Mouse (Mus musculus) ovary, postnatal 14 days (tissue): Measurements from ENCODE around the gene Kcnk3.

Source experiments
- DNase-seq: peaks from one replicate; pipeline ENCODE4 v3.0.0; 2022; ENCODE audit warnings: low spot score

Gene Kcnk3

DNA sequence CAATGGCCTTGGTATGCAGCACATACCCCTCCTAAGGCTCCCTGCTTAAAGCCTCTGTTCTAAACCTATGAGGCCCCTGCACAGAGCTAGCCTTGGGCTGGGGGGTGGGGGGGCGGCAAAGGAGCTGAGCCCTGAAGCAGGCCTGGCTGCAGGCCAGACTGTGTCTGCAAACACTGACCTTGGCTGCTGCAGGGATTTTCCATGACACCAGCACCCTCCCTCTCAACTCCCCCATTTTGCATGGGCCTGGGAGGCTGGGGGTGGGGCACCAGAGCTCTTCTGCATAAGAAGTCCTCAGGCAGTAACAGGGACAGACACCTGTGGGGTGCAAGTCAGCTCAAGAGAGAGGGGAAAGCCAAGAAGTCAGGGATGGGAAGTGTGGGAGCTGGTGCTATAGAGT lies 26.3 kb downstream of the Kcnk3 start:
- peak; percentile 54 for DNase-seq

DNA sequence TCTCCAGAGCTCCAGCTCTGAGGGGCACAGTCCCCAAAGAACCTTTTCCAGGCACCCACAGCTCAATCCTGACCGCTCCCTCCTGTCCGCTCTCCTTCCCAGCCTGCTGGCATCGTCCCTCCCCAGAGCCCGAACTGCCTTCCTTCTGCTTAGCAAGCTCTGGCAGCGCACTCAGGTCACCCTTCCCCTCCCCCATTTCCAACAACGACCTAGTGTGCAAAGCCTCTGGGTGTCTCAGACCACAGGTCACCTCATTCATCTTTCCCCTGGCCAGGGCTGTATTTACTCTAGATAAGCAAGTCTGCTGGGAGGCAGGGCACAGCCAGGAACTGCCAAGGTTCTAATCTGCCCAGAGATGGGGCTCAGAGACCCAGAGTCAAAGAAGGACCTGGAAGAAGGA lies 27.4 kb downstream of the Kcnk3 start:
- no peak for DNase-seq

DNA sequence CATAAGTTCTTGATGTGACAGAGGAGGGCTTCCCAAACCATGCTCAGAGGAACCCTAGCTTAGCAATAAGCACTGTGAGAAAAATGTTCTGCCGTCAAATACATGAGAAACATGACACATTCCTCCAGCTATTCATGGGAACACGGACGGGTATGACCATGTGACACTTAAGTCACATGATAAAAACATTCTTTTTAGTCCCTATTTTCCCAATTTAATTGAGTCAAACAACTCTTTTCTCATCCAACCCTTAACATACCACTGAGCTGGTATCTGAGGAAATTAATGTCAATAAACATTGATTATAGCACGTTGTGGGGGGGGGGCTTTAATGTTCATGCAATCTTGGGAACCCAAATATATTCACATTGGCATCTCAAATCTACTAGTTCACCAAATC lies 27.8 kb downstream of the Kcnk3 start:
- no peak for DNase-seq

DNA sequence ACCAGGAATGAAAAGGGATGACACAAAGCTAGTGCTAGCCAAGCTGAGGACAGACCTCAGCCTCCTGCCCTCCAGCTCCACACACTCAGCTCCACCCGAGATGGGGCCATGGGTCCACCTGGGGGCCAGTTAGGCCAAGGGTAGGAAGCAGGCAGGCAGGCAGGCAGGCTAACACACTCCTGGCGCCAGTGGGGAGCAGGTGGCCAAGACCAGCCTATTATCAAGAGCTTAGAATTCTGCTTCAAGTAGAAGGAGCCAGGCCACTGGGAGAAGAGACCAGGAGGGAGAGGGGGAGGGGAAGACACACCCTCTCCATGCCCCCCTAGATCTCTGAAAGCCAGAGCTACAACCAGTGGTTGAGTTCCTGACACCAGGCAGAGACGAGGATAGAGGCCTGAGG lies 28.7 kb downstream of the Kcnk3 start:
- DNase-seq = no peak

DNA sequence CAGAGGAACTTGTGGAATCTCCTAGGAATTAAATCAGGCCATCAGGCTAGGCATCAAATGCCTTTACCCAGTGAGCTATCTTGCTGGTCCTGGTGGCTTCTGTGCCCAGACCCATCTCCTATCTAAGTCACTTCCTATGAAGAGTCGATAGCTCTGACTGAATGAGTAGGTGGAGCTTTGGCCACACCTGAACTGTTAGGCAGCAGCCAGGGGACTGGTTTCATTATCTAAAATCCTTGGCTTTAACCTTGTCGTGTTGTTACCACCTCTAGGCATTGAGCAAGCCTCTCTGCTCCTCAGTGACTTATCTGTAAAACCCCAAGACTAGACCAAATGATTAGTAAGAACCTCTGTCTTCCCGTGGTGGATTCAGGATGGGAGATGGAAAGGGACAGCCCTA lies 29.4 kb downstream of the Kcnk3 start:
- DNase-seq = no peak

DNA sequence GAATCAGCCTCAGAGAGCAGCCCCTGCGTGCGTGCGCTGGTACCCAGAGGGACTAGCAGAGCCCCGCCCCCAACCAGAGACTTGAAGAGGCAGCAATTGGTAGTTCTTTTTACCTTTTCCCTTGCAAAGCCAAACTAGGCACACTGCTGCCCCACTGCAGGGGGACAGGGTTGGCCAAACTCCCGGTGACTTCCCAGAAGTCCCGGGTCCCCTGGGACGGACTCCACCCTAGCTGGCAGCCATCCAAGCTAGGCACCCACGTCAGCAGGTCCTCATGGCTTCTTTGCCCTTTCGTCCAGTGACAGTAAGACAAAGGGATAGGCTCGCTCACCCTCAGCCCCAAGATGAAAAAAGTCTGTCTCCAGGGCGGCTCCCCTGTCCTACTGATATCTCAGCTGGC lies 29.9 kb downstream of the Kcnk3 start:
- DNase-seq = no peak

DNA sequence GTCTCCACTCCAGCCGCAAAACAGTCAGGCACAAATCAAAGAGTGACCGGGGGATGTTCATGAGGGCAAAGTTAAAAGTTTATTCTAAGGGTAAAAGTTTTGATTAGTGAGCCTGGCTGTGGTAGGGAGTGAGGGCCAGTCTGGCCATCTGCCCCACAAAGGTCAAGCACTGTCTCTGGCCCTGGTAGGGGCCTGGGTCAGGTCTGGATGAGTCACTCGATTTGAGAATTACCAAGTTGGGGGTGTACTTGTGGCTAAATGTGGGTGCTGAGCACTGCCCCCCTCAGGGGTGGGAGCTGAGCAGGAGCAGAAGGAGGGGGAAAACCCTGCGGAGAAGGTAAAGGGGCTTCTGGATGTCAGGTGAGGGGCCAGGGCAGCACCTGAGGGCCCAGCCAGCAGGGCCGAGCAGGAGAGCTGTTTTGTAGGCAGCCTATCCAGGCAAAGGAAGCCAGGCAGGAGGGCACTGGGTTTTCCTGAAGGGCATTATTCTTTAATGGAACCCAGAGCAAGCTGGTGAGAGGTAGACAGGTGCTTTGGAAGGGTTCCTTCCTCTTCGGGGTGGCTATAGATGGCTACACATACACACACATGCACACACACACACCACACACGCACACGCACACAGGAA lies 30.5 kb downstream of the Kcnk3 start:
- DNase-seq = no peak

DNA sequence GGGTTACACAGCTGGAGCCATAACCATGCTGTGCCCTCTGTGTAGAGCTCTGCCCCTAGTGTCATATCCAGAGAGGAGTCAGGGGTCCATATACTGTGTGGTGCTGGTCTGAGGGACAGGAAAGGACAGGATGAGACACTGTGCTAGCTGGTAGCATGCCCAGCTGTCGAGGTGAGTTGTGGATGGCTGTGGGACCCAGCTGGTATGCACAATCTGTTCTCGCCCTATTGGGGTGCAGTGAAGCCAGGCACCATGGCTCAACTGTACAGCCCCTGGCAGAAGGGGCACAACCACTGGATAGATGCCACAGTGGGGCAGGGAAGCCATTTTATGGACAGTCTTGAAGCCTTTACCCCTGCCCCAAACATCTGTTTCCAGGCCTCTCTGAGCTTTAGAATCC lies 31.2 kb downstream of the Kcnk3 start:
- DNase-seq = no peak

DNA sequence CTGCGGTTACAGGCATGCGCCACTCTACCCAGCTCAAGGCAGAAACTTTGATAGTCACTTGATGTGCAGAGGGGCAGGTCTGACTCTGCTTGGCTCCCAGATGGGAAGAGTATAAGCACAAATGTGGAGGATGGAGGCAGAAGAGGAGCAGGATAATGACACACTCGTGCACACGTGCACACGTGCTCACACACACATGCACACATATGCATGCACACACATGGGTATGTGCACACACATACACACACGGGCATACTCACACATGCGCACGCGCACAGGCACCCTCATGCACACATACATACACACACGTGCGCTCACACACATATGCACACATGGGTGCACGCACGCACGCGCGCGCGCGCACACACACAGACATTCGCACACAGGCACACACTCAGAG lies 32.6 kb downstream of the Kcnk3 start:
- no peak for DNase-seq

DNA sequence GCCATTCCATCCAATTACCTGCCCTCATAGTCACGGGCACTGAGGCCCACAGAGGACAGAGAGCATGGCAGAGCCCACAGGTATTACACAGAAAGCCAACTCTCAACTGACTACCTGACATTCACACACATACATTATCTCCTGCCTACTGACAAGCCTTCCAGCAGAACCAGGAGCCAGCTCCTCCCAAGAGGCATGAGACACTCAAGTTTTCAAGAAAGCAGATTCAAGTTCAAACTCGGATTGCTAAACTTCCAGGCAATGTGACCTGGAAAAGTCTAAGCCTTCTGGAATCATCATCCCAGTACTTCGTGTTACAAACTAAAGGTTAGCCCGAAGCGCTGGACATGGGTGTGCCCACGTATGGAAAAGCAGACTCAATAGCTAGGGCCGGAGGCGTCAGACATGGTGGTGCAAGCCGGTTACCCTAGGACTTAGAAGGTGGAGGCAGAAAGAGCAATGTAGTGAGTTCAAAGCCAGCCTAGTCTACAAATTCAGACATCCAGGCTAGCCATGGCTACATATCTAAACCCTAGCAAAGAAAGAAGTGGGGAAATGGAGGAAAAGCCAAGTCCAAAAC lies 33.3 kb downstream of the Kcnk3 start:
- no peak for DNase-seq

DNA sequence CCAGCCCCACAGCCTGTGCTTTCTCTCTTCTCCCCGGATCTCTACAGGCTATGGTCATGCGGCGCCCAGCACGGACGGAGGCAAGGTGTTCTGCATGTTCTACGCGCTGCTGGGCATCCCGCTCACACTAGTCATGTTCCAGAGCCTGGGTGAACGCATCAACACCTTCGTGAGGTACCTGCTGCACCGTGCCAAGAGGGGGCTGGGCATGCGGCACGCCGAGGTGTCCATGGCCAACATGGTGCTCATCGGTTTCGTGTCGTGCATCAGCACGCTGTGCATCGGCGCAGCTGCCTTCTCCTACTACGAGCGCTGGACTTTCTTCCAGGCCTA lies 33.8 kb downstream of the Kcnk3 start:
- no peak for DNase-seq

DNA sequence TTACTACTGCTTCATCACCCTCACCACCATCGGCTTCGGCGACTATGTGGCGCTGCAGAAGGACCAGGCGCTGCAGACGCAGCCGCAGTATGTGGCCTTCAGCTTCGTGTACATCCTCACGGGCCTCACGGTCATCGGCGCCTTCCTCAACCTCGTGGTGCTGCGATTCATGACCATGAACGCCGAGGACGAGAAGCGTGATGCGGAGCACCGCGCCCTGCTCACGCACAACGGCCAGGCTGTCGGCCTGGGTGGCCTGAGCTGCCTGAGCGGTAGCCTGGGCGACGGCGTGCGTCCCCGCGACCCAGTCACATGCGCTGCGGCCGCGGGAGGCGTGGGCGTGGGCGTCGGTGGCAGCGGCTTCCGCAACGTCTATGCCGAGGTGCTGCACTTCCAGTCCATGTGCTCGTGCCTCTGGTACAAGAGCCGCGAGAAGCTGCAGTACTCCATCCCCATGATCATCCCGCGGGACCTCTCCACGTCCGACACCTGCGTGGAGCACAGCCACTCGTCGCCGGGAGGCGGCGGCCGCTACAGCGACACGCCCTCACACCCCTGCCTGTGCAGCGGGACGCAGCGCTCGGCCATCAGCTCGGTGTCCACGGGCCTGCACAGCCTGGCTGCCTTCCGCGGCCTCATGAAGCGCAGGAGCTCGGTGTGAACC lies 34.3 kb downstream of the Kcnk3 start:
- DNase-seq = no peak

DNA sequence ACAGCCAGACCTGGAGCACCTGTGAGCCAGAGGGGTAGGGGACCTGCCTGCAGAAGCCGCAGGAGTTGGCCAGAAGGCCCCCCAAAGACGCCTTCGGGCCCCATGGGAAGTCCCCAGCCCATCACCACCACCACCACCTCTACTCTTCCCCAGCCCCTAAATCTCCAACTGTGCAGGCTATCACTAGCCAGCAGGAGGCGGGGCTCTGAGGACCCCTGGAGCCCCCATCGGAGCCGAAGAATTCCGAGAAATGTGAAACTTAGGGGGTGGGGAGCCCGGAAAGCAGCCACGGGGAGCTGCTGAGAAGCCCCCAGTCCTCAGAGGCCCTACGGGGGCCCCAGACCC lies 34.8 kb downstream of the Kcnk3 start:
- DNase-seq = no peak

DNA sequence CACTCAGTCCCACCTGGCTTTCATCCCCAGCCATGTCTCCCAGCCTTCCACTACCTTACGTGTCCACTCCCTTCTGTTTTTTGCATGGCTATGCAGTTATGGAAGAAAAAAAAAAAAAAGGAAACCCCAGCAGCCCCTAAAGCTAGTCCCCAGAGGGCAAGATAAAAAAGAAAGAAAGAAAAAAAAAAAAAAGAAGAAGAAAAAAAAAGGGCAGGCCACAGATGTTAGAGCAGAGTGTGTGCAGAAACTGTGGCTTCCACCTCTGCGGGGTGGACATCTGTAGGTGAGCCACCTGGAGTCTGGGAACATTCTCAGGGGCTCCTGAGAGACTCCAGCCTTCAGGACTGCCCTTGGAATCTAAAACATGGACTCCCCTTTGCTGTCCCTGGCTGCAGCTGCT lies 35.4 kb downstream of the Kcnk3 start:
- DNase-seq = no peak

DNA sequence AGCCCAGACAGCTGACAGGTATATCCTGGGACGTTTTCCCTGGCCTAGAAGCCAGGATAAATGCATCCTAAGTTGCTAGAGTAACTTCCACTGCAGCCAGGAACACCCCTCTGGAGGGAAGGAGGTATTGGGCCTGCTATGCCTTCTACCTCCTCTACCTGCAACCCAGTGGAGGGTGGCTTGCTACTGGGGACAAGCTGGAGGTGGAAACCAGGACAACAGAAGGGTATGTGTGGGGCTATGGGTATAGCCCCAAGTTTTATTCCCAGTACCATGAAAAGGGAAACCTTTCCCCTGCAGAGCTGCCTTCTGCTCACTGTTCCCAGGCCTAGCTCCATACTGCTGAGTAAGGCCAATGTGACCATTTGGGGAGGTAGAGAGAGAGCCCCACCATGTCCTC lies 36.3 kb downstream of the Kcnk3 start:
- DNase-seq = no peak

DNA sequence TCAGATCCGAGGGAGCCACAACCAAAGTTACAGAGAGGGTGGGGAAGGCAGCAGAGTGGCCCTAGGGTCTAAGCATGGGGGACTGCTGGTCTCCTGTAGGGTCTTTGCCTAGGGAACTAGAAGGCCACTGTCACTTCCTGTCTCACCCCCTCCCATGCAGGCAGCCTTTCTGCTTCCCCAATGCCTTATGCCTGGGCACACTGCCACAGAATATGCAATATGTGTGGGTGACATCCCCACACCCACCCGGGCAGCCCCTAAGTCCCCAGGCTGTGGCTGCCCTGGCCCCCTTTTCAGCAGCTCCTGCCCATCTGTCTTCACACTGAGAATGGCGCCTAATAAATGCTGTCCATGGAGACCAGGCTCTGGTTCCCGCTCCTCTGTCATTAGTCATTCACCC lies 36.9 kb downstream of the Kcnk3 start:
- no peak for DNase-seq

DNA sequence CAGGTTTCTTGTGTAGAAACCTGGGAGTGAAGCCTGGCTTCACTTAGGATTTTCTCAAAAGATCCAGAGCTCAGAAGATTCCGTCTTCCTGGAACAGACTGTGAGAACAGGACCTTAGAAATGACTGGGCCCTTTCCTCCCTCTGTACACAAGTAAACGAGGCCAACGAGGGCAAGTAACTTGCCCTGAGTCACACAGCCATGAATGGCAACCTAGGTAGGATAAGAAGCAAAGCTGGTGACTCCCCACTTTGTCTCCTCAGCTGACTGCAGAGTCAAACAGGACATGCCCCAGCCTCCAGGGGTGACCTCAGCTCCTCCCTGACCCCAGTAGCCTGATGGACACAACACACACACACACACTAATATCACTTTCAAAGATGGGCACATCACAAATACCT lies 37.4 kb downstream of the Kcnk3 start:
- DNase-seq = no peak

DNA sequence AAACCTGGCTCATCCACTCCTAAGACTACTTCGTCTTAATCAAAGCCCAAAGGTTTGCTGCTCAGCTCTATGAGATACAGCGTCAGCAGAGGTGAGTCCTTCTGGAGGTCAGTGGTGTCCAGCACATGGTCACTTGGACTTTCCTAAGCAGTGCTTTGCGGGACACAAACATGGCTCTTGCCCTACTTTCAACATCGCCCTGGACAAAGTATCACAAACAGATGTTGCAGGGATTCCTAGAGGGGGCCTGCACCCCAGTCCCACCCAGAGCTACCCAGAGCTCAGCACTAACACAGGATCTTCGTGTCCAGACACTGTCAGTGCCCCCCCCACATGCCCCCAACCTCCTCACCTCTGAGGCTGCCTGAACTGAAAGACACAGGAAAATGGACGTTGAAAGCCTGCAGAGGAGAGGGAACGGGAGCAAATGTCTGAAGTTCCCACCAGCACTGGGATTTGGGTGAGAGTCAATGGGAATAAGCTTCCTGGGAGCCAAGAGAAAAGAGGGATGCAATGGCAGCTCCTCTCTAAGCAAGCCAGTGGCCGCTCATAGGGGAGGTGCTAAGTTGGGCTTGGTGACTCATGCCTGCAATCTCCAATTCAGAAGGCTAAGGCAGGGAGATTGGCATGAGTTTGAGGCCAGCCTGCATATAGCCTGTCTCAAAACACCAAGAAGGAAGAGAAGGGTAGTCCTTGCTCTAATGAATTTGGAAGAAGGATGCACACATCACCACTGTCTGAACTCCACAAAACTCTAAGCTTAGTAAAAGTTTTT lies 38.5 kb downstream of the Kcnk3 start:
- DNase-seq = no peak

DNA sequence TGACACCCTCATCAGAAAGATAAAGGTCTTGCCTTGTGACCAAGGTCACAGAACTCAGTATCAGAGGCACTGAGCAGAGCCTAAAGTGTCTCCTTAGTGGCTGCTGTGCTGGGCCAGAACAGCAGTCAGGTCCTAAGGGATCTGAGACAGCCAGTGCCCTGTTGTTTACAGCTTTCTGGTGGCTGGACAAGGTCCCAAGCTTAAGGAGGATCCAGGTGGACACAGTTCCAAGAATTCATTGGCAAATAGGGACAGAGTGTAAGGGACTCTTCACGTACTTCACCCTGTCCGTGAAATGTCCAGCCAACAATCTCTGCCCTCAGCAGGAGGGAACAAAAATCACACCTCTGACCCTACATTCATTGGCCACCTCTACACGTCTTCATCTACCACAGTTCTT lies 40.5 kb downstream of the Kcnk3 start:
- DNase-seq = no peak

DNA sequence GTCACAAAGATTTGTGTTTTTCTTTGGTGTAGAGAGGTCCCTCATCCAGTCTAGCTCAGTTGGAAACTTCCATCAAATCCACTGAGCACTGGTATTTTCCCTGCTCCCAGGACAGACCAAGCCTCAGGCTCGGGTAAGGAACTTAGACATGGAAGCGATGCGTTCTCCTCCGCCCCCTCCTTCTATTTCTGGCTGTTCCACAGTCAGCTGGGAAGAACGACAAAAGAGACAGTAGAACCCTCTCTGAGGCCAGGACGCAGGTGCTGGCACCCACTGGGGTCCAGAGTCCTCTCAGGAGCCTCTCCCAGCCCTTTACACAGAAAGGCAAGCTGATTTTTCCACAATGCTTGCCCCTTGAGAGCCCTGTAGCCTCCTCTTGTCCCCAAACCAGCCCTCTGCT lies 42.4 kb downstream of the Kcnk3 start:
- DNase-seq = no peak

DNA sequence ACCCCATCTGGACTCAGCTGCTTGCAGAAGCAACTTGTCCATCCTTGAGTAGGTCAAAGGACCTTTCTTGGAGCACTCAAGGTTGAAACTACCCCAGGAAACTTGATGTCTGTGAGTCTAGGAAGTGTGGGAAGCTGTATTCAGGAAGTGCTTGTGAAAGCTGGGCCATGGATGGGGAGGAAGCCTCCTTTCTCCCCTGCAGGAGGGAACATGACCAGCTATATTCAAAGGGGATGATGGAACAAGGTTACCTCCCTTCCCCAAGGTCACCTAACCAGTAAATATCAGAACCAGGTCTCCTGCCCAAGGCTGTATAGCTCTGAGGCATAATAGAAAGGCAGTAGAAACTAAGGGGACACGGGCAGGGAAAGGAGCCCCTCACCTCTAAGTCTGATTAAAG lies 44.2 kb downstream of the Kcnk3 start:
- DNase-seq = no peak

DNA sequence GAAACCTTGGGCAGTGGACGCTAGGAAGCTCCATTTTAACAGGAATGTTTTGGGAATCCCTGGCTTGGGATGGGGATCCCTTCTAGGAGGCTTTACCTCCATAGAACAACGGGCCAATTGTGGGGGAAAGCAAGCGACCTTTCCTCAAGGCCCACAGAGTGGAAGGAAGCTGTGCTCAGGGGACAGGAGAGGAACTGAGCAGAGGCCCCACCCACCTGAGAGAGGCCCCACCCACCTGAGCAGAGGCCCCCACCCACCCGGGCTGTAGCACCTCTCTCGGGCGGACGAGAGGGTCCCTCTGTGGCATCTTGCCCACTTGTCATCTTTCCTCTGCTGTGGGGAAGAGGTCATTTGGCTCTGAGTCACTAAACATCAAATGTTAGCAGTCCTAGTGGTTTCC lies 49.0 kb downstream of the Kcnk3 start:
- DNase-seq = no peak

DNA sequence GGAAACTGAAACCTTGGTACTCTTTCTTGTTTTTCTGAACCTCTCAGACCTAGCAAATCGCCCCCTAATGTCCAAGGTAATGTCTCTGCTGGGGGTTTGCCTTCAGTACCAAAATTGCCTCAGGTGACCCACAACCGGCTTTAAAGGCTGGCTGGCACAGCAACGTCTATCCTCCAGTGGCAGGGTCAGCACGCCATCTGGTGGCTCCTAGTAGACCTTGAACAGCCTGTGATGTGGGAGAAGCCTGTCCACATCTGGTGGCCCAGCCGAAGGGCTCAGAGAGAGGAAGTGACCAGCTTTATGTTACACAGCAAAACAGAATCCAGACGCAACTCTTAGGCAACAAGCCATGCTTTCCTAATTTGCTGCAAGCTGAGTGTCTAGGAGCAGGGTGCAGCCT lies 50.1 kb downstream of the Kcnk3 start:
- peak; percentile 65 for DNase-seq
